Mouse (Mus musculus) G1E (cell line): ENCODE measurements around the gene F12. TPM values are rescaled to one million over a fixed set of nuclear protein-coding genes. Genes with fewer than 3 reads are reported as not detected.

ENCODE experiments used
- ATAC-seq: 2 replicates; pipeline ENCODE4 v1.8.0; 2016; ENCODE audit warnings: mild to moderate bottlenecking; ENCODE audit not compliant: insufficient number of reproducible peaks, poor library complexity, low FRiP score, severe bottlenecking; ENCODE audit errors: extremely low read depth
- DNase-seq: peaks from one replicate; pipeline ENCODE4 v3.0.0; 2012; ENCODE audit warnings: low spot score
- H3K27me3 ChIP-seq: 2 replicates; pipeline ENCODE4 v1.6.1; 2012; ENCODE audit warnings: mild to moderate bottlenecking, low read length, inconsistent platforms; ENCODE audit not compliant: insufficient read depth
- H3K36me3 ChIP-seq: replicated peaks from 2 replicates; pipeline ENCODE3; 2012; ENCODE audit warnings: mild to moderate bottlenecking, inconsistent platforms
- H3K4me1 ChIP-seq: 2 replicates; pipeline ENCODE4 v1.6.1; 2012; ENCODE audit warnings: low read depth, low read length, inconsistent platforms, mixed read lengths; ENCODE audit not compliant: insufficient read depth
- H3K4me3 ChIP-seq: 2 replicates; pipeline ENCODE4 v1.5.1; 2012; ENCODE audit warnings: low read depth, mild to moderate bottlenecking, inconsistent platforms, low read length, moderate library complexity, mixed read lengths
- H3K9me3 ChIP-seq: replicated peaks from 2 replicates; pipeline ENCODE4 v1.6.1; 2012; ENCODE audit warnings: inconsistent platforms
- CTCF ChIP-seq: IDR thresholded peaks from 2 replicates; pipeline ENCODE4 v1.5.1; 2012; ENCODE audit warnings: low read depth, low read length, inconsistent platforms, mixed read lengths
- GATA1 ChIP-seq: IDR thresholded peaks from 2 replicates; pipeline ENCODE4 v1.6.1; 2012; ENCODE audit warnings: borderline replicate concordance, low read length, inconsistent platforms, mixed read lengths
- GATA2 ChIP-seq: IDR thresholded peaks from 2 replicates; pipeline ENCODE4 v1.6.1; 2012; ENCODE audit warnings: low read depth, low read length, inconsistent platforms, borderline replicate concordance
- POLR2AphosphoS5 ChIP-seq: IDR thresholded peaks from 2 replicates; pipeline ENCODE4 v1.6.1; 2012; ENCODE audit warnings: low read depth, low read length, inconsistent platforms; ENCODE audit not compliant: insufficient replicate concordance
- TAL1 ChIP-seq: conservative IDR thresholded peaks from 2 replicates; pipeline ENCODE4 v1.6.1; 2012; ENCODE audit warnings: low read depth, low read length, inconsistent platforms, mixed read lengths
- polyA plus RNA-seq: library from polyadenylated mRNA; stranded (reverse); fragments of >175 nt; gene quantifications from 2 replicates; pipeline ENCODE4 v1.2.3, GENCODE M21; 2012
- total RNA-seq, 2 experiments: library from RNA; stranded (forward) in 1 of 2; stranded (reverse) in 1 of 2; fragments of 200-1000 nt in 1 of 2; fragments of >200 nt in 1 of 2; fragmentation: Nextera tagmentation in 1 of 2; gene quantifications; 2 replicates each; pipeline ENCODE4 v1.2.3; 2014 to 2017

Gene F12
- total and polyA plus RNA-seq, 3 experiments = 0.05 TPM; not detected in 2

DNA sequence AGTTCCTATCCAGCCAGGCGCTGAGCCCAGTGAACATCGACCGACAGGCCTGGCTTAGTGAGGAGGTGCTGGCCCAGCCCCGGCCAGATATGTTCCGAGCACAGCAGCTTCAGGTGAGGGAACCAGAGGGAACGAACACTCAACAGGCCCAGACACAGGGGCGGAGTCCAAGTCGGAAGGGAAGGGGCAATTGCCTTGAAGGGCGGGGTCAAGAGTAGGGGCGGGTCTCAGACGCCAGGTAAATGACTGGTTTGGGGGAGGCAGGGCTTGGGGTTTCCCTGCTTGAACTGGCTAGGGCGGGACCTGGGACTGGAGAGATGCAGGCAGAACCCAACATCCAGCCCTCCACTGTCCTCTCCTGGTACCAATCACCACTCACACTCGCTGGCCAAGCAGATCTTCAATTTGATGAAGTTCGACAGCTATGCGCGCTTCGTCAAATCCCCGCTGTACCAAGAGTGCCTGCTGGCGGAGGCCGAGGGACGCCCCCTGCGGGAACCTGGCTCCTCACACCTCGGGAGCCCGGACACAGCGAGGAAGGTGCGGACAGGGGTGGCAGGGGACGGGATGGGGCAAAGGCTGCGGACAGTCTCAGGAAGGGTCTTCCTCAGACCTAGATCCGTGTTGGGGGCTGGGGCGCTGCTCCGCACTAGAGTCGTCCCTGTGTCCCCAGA is 47.5 kb downstream of the F12 start:
- no peaks in the 10 kb centered on the region; the same call in 1 of the 2 replicates for H3K4me1 ChIP-seq
- H3K4me3 ChIP-seq = no peak overlapping the region
- peaks cover 55% of the 10 kb centered on the region for H3K27me3 ChIP-seq
- peaks cover 66% of the 10 kb centered on the region for H3K36me3 ChIP-seq
- ATAC-seq (no peak), DNase-seq (no peak)
- TF ChIP-seq GATA2 = no peak
- no peak for TF ChIP-seq POLR2AphosphoS5
- no peak for TF ChIP-seq CTCF
- TF ChIP-seq GATA1 = no peak
- no peak for TF ChIP-seq TAL1
- H3K9me3 ChIP-seq = no peaks in the 10 kb centered on the region

- H3K27me3 ChIP-seq = peaks cover 63% of the 10 kb centered on the region
- no peaks in the 10 kb centered on the region for H3K9me3 ChIP-seq
- H3K4me3 ChIP-seq = no peak overlapping the region
- ATAC-seq (no peak), DNase-seq (no peak)
- TF ChIP-seq CTCF (no peak), GATA2 (no peak), TAL1 (no peak), POLR2AphosphoS5 (no peak), GATA1 (no peak)
- H3K36me3 ChIP-seq = peaks cover 43% of the 10 kb centered on the region
- peaks cover 19% of the 10 kb centered on the region for H3K4me1 ChIP-seq
These were observed 50.7 kb downstream of the F12 start for GRCm38 (mm10) chr13:55375877-55376276.

GRCm38 (mm10) chr13:55374206-55374924 is 52.2 kb downstream of the F12 start:
- no peak for DNase-seq
- H3K4me3 ChIP-seq = no peak overlapping the region
- ATAC-seq = no peak
- peaks cover 30% of the 10 kb centered on the region for H3K36me3 ChIP-seq
- no peaks in the 10 kb centered on the region for H3K9me3 ChIP-seq
- peaks cover 34% of the 10 kb centered on the region for H3K4me1 ChIP-seq
- peaks cover 64% of the 10 kb centered on the region for H3K27me3 ChIP-seq
- TF ChIP-seq POLR2AphosphoS5 (no peak), CTCF (no peak), TAL1 (no peak), GATA1 (no peak), GATA2 (no peak)

- peaks cover 49% of the 10 kb centered on the region for H3K4me1 ChIP-seq
- no peak overlapping the region for H3K4me3 ChIP-seq
- TF ChIP-seq POLR2AphosphoS5 = no peak
- TF ChIP-seq CTCF = no peak
- no peak for TF ChIP-seq TAL1
- TF ChIP-seq GATA2 = no peak
- TF ChIP-seq GATA1 = no peak
- peaks cover 46% of the 10 kb centered on the region for H3K27me3 ChIP-seq
- H3K36me3 ChIP-seq = peaks cover 14% of the 10 kb centered on the region
- no peaks in the 10 kb centered on the region for H3K9me3 ChIP-seq
- no peak for DNase-seq
- ATAC-seq = no peak
These were observed 54.9 kb downstream of the F12 start for GRCm38 (mm10) chr13:55371740-55372139.

DNA sequence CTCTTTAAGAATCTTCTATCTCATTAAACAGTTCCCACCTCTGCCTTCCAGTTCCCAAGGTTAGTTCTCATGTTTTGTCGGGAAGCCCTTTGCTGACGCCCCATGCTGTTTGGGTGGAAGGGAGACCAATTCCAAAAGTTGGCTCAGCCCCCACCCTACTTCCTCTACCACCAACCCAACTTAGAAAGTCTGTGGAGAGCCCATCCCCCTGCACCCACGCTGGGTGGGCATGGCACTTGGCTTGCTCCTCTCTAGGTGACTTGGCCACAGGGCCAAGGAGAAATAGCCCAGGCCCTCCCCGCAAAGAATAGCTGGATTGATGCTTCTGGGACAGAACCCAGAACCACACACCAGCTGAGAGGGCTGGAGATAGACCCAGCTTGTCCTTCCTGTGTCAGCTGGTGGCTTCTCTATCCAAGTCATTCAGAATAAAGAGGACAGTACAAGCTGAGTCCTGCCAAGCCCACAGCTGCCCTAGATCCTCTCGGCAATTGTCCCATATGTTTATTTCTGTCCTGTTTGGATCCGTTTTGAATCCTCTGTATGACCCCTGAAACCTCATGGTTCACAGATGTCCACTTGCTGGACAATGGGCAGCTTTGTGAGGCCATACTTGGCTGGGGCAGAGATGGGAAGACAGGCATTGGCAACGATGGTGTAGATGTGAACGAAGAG is 55.4 kb downstream of the F12 start:
- Histone ChIP-seq H3K27me3 (peaks cover 46% of the 10 kb centered on the region), H3K4me3 (no peak overlapping the region), H3K4me1 (peaks cover 49% of the 10 kb centered on the region), H3K36me3 (peaks cover 14% of the 10 kb centered on the region), H3K9me3 (no peaks in the 10 kb centered on the region)
- no peak for ATAC-seq
- no peak for DNase-seq
- TF ChIP-seq GATA1 (no peak), GATA2 (no peak)

DNA sequence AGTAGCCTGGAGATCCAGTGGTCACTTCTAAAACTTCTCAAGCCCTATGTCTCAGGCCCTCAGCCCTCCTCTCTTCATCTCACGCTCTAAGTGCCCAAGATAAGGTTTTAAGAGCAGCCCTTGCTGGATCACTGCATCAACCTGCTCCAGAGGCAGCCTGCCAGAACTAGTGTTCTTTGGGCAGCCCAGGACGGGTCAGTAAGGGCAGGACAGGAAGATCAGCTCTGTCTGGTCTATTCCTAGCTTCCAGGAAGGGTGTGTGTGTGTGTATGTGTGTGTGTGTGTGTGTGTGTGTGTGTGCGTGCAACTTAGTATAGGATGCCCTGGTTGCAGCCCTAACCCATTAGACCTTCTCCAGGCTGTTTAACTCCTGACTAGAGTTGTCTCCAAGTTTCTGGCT is 56.4 kb downstream of the F12 start:
- TF ChIP-seq GATA1 = no peak
- TF ChIP-seq CTCF = no peak
- no peak for TF ChIP-seq TAL1
- TF ChIP-seq POLR2AphosphoS5 = no peak
- no peak for TF ChIP-seq GATA2
- H3K36me3 ChIP-seq = peaks cover 11% of the 10 kb centered on the region
- H3K27me3 ChIP-seq = peaks cover 38% of the 10 kb centered on the region
- DNase-seq (no peak), ATAC-seq (no peak)
- H3K4me3 ChIP-seq = peak overlapping the region; percentile 72
- no peaks in the 10 kb centered on the region for H3K9me3 ChIP-seq
- peaks cover 49% of the 10 kb centered on the region for H3K4me1 ChIP-seq
